Mouse (Mus musculus): ENCODE measurements at regions not wholly inside any gene's neighbourhood (a gene's known extent, or its start where the extent isn't known, plus 50 kb on each side); places are given as distances from the start of the nearest gene placed in this dataset.

GRCm38 (mm10) chr7:73251187-73251740 lies 124.0 kb upstream of the Rgma start:
- TF ChIP-seq CTCF (IDR thresholded peaks at IDR 0.05; ENCODE audit: control insufficient read depth, insufficient read depth, insufficient read length) (no peak), USF1 (IDR thresholded peaks at IDR 0.05; ENCODE audit: low read depth) (no peak), MYOG (IDR thresholded peaks at IDR 0.05; ENCODE audit: control insufficient read depth, extremely low read depth, insufficient read length) (no peak)
